Mouse (Mus musculus) erythroblast, adult 5-6 weeks (primary cell): ENCODE data around the gene Emid1. TPM values are rescaled to one million over a fixed set of nuclear protein-coding genes. Genes with fewer than 3 reads are reported as not detected.

ENCODE experiments used
- ATAC-seq: replicated peaks from 2 replicates; pipeline ENCODE4 v1.8.0; 2016; ENCODE audit warnings: moderate number of reproducible peaks, mild to moderate bottlenecking, moderate TSS enrichment, inconsistent platforms; ENCODE audit not compliant: poor library complexity, low FRiP score, severe bottlenecking
- total RNA-seq, 2 experiments: library from RNA; stranded (forward) in 1 of 2; stranded (reverse) in 1 of 2; fragments of 150-400 nt in 1 of 2; fragments of 200-764, 138-1000 nt in 1 of 2; gene quantifications; 2 replicates each; pipeline versions ENCODE4 v1.2.3 to v1.2.4; 2015 to 2017; ENCODE audit warnings: low replicate concordance in 2 of 2

Gene Emid1
- total RNA-seq, 2 experiments from 2014 or later, result 0.26 TPM; not detected in 1

GRCm38 (mm10) chr11:5068126-5068971 lies 83.7 kb downstream of the Emid1 start:
- no peak for ATAC-seq

- no peak for ATAC-seq
These were observed 85.0 kb downstream of the Emid1 start for GRCm38 (mm10) chr11:5067063-5067462.

GRCm38 (mm10) chr11:5065056-5065821 lies 86.8 kb downstream of the Emid1 start, which contains the start of gene Gas2l1:
Gene Gas2l1, minus strand, starts transcription at chr11:5065327.
- ATAC-seq, result peak; percentile 87

DNA sequence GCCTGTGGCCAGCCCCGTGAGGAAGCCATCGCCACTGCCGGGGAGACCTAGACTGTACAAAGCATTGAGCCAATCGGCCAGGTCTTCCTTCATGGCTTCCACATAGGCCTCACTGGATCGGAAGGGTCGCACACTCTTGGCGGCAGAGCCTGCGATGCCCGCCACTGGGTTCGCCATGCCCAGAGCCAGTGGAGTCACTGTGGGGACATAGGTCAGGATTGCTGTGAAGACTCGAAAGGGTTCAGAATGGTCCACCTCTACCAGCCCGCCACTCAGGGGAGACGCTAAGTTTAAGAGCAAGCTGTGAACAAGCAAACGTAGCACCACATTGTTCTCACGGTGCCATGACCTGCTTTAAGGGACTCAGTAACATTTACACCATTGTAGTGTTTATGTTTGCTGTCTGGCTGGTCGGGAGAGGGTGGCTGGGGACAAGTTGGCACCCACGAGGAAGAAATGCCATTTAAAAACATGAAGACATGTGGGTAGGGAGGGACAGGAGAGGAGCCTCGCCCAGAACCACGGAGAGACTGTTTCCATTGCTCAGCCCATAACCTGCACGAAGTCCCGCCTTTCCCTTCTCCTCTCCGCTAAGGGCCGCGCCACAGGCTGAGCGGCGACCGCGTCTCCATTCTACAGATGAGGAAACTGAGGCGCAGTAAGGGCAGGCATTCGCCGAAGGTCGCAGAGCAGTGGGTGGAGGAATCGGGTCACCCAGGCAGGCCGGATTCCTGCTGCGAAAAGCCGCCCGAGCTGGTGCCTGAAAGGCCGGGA lies 87.6 kb downstream of the Emid1 start:
- ATAC-seq, result no peak

DNA sequence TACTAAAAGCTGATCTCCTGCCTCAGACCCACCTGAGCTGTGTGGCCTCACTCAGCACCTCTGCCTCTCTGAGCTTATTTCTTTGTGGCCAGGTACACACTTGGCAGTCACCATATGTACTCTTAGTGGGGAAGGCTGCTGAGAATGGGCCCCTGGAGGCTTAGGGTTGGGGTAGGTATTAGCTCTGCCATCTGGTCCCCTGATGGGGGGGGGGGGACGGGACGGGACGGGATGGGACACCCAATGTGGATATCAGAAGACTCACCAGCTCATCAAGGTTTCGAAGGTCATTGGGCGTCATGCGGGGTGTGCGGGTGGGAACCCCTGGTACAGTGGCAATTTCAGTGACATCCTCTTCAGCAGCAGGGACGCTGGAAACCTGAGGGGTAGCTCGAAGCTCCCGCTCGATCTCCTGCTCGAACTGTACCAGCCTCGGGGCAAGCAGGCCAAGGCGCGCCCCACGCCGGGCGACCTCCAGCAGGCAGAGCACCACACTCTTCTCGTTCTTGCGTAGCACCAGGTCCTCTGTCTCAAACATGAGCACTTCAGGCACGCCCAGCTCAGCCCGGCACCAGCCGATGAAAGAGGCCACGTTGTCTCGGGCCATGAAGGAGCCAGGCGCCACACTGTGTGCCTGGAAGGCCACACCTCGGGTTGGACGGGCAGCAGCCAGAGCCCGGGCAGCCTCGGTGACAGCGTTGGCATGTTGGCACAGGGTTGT lies 88.3 kb downstream of the Emid1 start:
- ATAC-seq, result no peak

- ATAC-seq, result no peak
These were observed 89.1 kb downstream of the Emid1 start for GRCm38 (mm10) chr11:5062860-5063505.

GRCm38 (mm10) chr11:5062326-5062725 lies 89.7 kb downstream of the Emid1 start:
- ATAC-seq, result no peak

DNA sequence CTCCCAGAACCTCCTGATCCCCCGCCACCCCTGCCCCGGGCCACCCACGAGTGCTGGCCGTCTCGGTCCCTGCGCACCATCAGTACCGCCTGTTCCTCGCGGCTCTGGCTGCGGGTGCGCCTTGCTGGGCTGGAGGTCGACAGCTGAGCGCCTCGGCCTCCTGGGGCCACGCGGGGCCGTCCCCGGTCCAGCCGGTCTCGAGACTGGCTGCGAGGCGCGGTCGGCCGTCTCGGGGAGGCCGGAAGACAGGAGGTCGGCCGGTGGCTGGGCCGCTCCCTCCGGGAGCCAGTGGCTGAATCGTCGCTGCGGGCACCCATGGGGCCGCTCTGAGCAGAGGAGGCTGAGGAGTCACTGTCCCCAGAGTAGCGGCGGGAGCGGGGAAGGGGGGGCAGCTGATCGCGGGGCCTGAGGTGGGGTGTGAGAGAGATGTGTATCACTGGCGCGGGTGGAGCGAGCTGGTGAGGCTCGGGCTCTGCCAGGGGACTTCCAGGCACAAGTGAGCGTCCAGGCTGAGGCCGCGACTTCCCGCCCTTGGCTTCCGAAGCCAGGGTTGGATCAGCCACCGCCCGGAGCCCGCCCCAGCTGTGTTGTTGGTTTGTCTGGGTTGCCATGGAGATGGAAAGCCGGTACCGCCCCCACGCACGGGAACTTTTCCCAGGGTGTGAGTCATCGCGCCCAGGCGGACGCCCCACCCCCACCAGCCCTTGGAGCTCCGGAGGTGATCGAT lies 90.5 kb downstream of the Emid1 start:
- no peak for ATAC-seq

DNA sequence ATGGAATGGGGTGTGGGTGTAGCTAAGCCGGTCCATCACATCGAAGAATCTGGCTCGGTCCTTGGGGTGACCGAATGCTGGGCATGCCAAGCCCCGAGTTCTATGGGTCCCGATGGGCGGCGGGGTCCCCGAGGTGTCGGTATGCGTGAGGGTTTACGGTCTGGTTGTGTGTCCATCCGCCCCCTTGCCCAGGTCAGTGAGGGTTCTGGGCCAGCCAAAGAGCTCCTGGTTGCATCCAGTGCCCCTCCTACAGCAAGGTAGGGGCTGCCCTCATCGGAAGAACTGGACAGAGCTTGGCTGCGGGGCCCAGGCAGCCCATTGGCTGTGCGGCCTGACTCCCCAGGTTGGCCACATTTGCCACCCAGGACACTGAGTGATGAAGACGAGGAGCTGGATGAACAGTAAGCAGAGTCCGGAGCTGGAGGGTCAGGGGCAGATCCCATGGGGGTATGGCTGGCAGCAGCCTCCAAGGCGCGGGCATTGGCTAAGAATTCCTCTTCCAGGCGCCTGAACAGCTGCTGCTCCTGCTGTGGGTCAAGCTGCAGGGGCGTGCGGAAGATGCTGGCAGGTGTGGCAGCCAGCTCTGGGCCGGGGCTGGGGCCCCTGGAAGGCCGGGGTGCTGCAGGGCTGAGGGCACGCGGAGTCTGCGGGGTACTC lies 91.2 kb downstream of the Emid1 start:
- no peak for ATAC-seq

- ATAC-seq, result no peak
These were observed 92.3 kb downstream of the Emid1 start for GRCm38 (mm10) chr11:5059704-5060156.

DNA sequence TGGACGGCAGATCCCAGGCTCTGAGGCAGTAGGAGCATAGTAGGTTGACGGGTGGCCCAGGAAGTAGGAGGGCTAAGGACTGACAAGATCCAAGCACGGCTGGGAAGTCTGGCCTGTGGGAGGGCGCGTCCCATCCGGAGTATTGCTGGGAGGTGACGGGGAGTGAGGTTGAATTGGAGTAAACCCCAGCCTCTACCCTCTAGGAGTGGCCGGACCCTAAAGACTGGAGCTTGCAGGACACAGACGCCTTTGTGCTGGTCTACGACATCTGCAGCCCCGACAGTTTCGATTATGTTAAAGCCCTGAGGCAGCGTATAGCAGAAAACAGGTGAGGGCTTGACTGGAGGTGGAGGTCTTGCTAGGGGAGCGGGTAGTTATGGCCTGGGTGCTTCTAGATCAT lies 92.8 kb downstream of the Emid1 start:
- ATAC-seq, result no peak

DNA sequence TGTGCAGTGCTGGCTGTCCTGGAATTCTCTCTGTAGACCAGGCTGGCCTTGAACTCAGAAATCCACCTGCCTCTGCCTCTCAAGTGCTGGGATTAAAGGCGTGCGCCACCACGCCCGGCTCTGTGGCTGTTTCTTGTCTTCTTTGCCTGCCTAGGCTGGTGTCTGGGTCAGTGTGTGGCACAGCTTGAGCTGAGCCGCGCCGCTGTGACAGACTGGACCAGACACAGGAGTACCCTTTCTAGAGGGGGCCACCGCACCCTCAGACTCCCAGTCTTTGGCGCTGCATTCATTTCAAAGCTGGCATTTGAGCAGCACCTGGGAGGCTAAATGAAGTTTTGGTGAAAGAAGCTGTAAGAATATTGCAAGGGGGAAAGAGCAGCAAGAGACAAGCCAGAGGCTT lies 93.3 kb downstream of the Emid1 start:
- no peak for ATAC-seq

- ATAC-seq, result no peak
These were observed 94.0 kb downstream of the Emid1 start, which contains the start of gene Rasl10a for GRCm38 (mm10) chr11:5057856-5058641. Gene Rasl10a, plus strand, starts transcription at chr11:5058128.

GRCm38 (mm10) chr11:5057541-5057855 lies 94.6 kb downstream of the Emid1 start:
- ATAC-seq, result no peak

- ATAC-seq, result no peak
These were observed 95.0 kb downstream of the Emid1 start for GRCm38 (mm10) chr11:5057064-5057463.
